In genomic region chr3:154683667-154684066, GRCm38 (mm10) we compare ENCODE assay signal across 19 mouse cellular contexts. TPM values are rescaled to one million over a fixed set of nuclear protein-coding genes. Genes with fewer than 3 reads are reported as not detected.
"Had no signal": no experiment of that assay in that cellular context is flagged by ENCODE, and none has a peak within 500 bp of the region (broad histone marks: within the 10 kb centered on the region; RNA-seq: fewer than 3 reads in every experiment).

No protein-coding gene starts in this region.

- H3K27ac ChIP-seq: left cerebral cortex, adult 2 months; liver, embryonic 13.5 days; stomach, postnatal 0 days had no signal

- H3K27me3 ChIP-seq: liver, embryonic 13.5 days had no signal

- H3K4me2 ChIP-seq: liver, embryonic 13.5 days; midbrain, embryonic 11.5 days had no signal

- H3K4me1 ChIP-seq: liver, embryonic 13.5 days had no signal

- H3K9me3 ChIP-seq: liver, embryonic 13.5 days had no signal

- DNase-seq: kidney, postnatal 10 days; kidney, postnatal 36 days; layer of hippocampus, postnatal 36 days; liver, embryonic 13.5 days; lung, adult 2 months; lung, postnatal 14 days; lung, postnatal 4 days; midbrain, embryonic 14.5 days; thymus, adult 2 months; thymus, postnatal 14 days; thymus, postnatal 4 days had no signal

- H3K36me3 ChIP-seq: liver, embryonic 13.5 days had no signal

- H3K4me3 ChIP-seq: left cerebral cortex, adult 2 months; liver, embryonic 13.5 days had no signal

- H3K9ac ChIP-seq: liver, embryonic 13.5 days had no signal

RNA-seq across cellular contexts. Expression of gene Erich3, which starts 20.0 kb away (rescaled TPM):
- total RNA-seq: megakaryocyte progenitor cell, adult 5-6 weeks; megakaryocyte-erythroid progenitor cell, adult 5-6 weeks had no signal
- polyA plus RNA-seq: liver, adult 2 months; liver, embryonic 13.5 days; liver, embryonic 16.5 days; small intestine, adult 2 months had no signal
